Mouse (Mus musculus) common myeloid progenitor, adult 5-6 weeks (primary cell): ENCODE data around the gene Spata13. TPM values are rescaled to one million over a fixed set of nuclear protein-coding genes. Genes with fewer than 3 reads are reported as not detected.

Source experiments
- ATAC-seq: replicated peaks from 2 replicates; pipeline ENCODE4 v1.8.0; 2016; ENCODE audit warnings: low read depth, mild to moderate bottlenecking, moderate TSS enrichment, inconsistent platforms; ENCODE audit not compliant: poor library complexity, severe bottlenecking
- total RNA-seq: library from RNA; stranded (forward); fragments of 200-1000, 187-1606 nt; gene quantifications from 2 replicates; pipeline ENCODE4 v1.2.3, GENCODE M21; 2017

Spata13 gene
- 10.4 and 16.7 TPM in 2 replicates for total RNA-seq

DNA sequence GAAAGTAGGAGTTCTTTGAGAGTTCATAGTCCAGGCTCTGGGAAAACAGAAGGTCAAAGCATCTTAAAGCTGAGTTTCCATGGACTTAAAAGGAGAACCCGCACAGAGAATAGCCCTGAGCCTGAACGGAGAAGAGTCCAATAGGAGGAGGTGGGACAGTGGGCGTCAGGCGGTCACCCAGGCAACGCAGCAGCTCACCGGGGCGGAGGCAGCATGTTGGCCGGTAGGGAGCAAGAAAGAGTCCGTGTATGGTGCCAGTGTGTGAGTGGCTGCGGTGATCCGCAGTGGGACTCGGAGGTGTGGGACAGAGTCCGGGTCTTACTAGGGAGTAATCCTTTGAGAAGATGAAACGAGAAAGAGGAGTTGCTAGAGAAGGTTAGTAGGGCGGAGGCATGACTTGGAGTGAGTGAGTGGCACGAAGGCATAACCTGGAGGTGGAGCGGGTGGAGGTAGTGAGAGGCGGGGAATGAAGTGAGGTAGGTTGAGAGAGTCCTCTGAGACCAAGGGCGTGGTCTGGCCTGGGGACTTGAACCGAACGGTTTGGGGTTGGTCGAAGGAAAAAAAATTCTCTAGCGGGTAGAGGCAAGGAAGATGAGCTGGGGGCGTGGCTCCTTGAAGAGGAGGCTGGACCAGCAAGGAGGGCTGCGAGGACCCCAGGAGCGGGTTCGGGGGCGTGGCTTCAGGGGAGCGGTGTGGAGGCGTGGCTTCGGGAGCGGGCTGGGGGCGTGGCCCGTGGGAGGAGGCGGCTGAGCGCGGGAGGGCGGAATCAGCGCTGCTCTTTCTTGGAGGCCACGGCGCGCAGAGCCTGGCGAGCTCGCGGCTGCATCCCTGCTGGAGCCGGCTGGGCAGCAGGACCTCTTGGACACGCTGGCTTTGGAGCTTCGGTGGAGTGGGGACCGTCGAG is at the start of gene Spata13:
Spata13 (plus strand) TSS at position 41 of the 904 bp plus-strand sequence.
- ATAC-seq: peak; percentile 81

DNA sequence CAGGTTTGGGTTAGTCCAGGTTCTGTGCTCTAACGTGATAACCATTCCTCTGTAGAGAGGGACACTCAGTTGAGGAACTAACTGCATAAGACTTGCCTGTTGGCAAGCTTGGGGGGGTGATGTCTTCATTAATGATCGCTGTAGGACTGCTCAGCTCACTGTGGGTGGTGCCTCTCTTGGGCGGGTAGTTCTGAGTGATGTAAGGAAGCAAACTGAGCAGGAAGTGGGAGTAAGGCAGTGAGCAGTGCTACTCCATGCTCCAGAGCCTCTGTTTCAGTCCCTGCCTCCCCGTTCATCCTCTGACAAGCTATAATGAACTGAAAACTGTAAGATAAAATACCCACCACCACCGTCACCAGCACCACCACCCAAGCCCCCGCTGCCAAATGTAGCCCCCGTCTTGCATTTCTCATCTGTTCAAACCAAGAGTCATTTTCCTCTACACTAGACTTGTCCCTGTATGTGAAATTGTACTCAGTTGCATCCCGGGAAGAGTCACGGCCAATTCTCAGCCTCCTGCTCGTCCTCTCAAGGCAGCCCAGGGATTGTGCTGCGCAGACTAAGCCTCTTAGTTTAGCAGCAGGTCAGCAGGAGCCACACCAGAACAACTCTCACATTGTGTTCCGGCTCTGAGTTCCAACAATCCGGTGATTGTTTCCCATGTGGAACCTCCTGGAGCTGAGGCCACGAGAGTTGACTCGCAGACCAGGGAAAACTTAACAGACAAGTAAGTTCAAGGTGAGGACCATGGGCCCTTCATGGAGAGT is 46.9 kb upstream of the Spata13 start:
- ATAC-seq: 0 out of 2 replicates have a peak, but pooled peaks have one; percentile 22

DNA sequence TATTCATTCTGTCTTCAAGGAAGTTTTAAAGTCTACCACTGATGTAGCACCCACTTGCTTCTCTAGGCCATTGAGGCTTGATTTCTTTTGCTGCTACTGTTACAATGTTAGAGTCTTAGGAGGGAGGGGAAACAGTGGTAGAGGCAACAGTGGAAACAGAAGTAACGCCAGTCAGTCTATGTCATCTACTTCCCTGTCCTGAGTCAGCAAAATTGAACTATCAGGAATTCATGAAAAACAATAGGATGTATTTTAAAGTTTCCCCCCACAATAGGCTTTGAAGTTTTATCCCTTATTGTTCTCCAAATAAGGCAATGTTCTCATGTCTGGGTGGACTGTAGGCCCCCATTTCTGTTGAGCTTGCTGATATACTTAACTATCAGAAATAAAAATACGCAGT is 44.8 kb upstream of the Spata13 start:
- ATAC-seq: no peak

DNA sequence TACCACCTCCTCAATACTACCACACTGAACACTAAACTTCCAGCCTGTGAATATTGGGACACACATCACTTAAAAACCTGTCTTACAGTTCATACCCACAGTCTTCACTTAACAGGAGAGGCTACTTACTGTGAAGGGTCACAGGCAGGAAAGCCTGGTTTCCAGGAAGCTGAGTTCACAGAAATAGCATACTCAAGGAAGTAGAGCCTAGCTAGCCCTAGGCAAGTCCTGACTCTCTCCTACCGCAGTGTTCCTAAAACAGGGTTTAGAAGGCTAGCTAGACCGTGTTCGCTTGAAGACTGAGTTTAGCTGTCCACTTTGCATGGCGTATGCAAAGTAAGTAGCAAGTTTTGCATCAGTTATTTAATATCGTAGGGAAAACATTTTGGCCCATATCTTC is 41.5 kb upstream of the Spata13 start:
- ATAC-seq: peak; percentile 52

DNA sequence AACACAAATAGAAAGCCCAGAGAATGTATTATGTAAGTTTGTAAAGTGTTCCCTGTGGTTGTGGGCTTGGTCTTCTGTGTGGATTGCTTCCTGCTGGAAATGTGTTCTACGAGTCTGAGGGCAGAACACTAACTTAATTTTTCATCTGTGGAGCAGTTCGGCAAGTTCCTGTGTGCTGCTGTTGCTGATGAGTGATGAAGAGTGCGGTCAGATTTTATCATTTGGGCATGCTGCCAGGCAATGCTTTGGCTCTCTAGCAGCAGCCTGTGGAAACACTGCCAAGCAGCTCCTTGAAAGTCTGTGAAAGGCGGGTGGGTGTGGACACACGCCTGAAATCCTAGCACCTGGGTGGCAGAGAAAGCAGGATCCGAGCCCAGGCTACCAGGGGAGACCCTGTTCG is 41.0 kb upstream of the Spata13 start:
- peak; percentile 91 for ATAC-seq

DNA sequence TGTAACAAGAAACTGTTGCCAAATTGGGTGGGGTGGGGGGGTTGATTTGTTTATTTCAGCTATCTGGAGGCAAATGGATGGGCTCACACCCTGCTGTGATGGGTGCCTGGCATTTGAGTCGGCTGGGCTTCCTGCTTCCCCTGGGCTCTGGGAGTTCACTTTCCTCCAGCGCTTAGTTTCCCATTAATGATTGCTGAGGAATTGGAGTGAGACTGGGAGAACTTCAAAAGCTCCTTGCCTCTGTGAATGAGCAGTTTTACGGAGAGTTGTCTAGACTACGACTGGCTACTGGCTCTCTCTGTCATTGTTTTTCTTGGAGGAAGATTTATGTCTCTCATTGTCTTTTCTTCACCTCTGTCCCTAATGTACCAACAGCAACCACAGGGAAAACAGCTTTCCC is 36.2 kb upstream of the Spata13 start:
- no peak for ATAC-seq

DNA sequence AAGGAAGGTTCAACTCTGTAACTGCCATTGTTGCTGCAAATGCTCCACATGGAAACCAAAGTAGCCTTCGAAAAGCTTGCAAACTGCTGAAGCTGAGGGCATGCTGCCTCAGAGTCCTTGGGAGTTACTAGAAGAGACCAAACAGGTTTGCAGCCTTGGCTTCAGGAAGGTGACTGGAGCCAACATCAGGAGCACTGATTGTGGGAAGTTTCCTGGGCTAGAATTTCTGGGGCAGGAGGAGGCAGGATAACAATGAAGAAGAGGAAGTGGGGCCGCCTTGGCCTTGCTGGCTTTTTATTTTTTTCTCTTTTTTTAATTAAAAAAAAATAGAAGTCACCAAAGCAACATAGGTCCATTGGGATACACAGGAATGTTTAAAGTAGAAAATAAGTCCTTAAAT is 34.8 kb upstream of the Spata13 start:
- ATAC-seq: 0 out of 2 replicates have a peak, but pooled peaks have one; percentile 15

DNA sequence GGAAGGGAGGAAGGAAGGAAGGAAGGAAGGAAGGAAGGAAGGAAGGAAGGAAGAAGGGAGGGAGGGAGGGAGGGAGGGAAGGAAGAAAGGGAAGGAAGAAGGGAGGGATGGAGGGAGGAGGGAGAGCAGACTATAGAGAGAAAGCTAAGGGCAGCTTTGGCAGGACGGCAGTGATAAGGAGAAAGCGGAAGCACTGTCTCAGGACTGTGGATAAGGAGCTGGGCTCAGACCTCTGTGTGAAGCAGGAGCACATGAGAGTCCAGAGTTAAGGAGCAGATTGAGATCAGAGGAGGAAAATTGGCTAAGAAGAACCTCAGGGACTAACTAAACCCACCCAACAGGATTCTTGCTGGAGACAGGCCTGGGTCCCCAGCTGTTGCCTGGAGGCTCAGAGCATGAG is 28.2 kb upstream of the Spata13 start:
- no peak for ATAC-seq

DNA sequence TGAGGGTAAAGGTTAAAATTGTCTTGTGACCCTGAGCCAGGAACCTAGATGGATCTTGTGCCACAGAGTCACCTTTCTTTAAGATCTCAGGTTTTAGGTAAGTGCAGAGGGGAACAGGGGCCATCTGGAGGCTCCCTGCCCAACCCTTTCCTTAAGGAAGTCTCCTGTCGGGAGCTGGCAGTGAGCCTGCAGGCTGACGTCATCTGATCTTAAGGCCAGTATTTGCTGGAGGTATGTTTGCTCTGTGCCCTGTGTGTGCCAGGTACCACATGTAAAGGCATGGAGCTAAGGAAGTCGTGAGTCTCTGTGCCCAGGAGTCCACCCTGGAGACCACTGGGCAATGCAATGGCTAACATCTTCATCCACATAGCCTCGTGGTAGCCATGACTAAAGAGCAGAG is 27.6 kb upstream of the Spata13 start:
- ATAC-seq: no peak

DNA sequence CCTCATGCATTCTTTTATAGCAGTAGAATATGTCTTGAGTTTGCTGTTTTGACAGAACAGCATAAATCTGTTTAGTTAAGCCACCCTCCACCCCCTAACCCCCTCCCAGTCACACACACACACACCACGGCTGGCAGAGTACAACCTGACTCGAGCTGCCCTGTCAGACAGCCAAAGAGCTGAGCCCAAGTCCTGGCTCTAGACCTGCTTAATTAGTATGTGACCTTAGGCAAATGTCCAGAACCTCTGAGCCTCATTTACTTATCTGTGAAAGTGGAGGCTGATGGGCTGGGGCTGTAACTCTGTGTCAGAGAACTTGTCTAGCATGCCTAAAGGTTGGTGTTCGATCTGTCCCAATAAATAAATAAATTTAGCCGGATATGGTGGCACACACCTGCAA is 26.1 kb upstream of the Spata13 start:
- ATAC-seq: no peak

DNA sequence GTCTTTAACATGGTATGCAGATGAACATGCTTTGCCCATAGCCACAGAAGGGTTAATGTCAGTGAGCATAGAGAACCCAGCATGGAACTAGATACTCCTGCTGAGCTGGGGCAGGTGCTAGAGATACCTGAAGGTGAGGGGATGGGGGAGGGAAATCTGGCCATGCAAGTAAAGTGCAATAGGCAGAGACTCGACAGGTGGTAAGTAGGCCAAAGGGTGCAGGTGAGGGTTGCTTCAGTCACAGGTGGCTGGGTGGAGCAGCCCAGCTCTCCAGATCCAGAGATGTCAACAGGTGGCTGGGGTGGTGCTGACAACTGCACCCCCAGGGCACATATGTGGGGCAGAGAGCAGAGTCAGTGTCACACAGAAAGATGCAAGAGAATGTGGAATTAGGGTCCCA is 24.6 kb upstream of the Spata13 start:
- ATAC-seq: no peak

DNA sequence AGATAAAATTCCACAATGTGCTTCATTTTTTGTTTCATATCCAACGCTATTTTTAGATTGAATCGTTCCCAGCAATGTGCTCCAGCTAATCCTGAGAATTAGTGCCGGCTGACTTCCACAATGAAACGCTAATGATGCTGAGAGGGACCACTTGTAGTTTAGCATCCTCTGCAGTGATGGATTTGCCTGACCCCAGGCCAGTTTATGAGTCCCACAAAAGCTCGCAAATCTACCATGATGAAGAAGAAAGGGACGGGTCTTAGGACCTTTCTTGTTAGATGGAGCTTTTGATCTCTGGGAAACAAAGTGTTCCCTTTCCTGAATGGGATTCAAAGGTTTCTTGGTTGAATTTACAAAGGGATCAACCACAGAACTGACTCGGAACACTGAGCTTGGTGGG is 21.1 kb upstream of the Spata13 start:
- no peak for ATAC-seq

DNA sequence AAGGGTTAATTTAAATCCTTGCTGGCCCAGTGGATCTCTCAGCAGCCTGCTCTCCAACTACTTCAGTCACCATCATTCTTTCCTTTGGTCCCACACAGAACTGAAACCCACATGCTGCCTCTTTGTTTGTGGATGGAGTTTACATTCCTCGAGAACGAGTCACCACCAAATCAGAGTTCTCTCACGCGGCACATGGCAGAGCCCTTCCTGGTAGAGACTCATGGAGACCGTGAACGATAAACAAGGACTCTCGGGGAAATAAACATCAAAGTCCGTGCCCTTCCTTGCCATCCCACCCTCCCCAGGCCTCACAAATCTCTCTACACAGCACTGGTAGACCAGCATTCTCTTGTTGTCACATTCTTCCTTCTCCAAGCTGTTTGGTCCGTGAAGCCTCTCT is 12.7 kb upstream of the Spata13 start:
- ATAC-seq: no peak

DNA sequence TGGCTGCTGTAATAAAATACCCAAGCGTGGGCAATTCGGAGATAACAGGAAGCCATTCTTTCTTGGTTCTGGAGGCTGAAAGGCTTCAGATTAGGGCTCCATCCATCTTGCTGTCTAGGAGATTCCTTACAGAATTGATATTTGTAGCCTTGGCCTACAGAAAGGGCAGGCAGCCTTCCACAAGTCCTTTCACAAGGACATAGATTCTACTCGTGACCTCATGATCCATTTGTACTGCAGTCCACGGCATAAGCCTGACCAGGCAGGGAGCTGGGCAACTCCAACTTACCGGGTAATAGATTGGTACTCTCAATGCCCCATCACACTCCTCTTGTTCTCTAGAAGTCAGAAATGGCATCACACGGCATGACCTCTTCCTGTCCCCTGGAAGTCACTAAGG is 8.3 kb upstream of the Spata13 start:
- ATAC-seq: no peak

DNA sequence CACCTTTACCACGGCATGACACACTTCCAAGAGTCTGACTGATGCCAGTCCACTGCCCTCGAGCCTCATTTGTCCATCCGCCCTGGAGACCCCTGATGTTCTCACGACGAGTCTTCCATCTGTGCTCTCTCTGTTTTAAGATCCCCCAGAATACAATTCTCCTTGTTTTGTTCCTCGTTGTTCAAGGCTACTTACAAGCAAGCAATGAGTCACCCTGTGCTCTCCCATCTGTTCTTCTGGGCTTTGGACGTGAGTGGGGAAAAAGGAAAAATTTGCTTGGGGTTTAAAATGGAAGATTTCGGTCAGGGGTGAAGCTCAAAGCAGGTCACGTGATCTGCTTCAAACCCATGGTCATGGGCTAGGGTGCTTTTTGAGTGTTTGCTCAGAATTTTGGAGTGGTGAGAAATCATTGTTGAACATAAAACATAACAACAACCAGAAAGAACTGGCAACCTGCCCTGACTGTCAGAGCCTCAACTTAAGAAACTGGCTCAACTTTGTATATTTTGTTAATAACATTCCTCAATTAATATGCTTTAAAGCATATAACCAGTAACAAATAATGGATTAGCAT is 3.8 kb upstream of the Spata13 start:
- no peak for ATAC-seq

DNA sequence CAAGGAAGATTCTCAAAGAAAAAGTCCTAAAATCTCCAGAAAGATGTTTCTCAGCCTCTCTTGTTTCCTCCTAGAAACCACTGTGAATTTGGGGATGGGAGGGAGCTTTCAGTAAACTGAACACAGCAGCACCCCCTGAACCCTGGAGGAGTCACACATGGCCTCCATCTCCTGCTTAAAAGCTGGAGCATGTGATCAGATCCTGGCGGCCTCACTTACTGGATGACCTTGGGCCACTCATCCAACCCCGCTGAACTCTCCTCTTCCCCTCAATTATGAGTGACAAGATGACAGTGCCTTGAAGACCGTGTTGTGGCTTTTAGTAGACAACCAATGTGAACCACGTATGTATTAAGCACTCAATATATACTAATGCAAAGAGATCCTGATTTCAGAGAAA is 2.8 kb upstream of the Spata13 start:
- ATAC-seq: no peak

DNA sequence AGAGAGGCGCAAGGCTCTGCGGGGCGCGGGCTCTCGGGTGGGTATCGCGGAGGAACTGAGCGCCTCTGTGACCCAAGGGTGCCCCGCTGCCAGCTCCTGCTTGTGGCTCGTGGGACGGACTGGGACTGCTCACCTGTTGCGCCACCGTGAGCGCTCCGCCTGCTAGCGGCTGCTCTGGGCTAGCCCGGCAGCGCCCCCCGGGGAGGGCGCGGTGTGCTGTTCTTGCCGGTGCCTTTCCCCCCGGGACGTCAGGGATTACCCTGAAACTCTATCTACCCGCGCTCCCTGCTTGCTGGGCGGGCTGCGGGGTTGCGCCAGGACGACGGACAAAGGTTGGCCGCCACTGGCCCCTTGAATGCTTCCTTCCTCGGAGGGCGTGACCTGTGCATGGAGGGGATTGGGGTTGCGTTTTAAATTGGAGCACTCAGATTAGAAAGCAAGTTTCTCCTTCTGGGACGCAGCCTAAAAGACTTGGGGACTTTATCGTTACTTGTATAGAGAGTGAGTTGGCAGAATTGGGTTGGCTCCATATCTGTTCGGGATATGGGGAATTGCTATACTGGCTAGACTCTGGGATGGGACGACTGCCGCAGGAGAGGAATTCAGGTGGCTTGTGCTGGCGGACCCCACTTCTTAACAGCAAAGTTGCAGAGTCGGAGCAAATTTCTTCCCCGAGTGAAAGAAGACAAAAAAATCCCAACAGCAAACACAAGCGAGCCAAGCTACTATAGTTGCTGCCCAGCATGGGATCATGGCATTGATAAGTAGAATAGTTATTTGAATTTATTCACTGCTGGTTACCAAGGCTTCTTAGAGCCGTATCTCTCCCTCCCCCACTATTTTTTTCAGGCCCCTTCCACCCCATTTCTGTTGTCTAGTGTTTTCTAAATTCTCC is 1.3 kb downstream of the Spata13 start:
- peak; percentile 9; the same call in 1 of the 2 replicates for ATAC-seq

DNA sequence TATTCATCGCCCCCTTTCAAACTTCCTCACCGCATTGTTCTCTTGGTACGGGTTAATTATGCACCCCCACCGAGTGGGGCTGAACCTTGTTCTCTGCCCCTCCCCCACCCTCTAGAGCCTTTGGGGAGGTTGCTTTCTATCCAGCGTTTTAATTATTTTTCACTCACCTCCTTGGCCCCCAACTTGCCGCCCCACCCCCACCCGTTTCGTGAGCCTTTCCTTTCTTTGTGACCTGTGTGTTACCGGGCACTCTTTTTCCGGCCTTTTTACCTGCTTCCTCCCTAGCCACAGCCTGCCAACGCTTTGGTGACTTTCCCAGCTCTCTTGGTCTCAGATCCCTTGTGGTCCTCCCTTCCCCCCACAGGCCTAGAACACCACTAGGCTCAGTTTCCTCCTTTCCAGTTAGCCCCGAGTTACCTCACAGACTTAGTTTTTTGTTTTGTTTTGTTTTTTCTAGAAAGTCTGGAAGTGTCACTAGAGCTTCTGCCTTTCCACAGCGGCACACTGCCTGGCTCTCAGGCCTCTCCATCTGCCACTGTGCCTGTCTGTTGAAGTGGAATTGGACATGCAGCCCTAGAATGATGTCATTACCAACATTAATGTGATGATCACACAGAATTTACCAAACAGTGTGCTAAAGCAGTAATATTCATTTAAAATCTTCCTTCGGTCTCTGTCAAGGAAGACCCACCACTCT is 2.3 kb downstream of the Spata13 start:
- ATAC-seq: no peak

DNA sequence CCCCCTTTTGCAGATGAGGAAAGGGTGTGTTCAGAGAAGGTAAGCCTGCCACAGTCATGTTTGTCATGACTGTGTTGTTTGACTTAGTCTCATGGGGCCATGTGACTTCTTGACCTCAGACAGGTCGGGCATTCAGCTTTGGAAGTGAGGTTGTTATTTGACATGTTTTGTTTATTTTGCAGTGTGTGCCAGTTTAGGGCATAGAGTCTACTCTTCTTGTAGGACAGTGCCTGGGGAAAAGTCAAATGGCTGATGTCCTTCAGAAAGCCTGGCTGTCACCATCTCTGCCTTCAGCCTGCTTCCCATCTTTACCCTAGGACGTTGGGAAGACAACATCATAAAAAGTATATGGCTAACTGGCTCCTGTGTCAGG is 2.8 kb downstream of the Spata13 start:
- no peak for ATAC-seq
